Mouse (Mus musculus) heart, postnatal 4 days (tissue): Measurements from ENCODE around the gene 4933405L10Rik. TPM values are rescaled to one million over a fixed set of nuclear protein-coding genes. Genes with fewer than 3 reads are reported as not detected.

Experiments
- DNase-seq: peaks from one replicate; pipeline ENCODE4 v3.0.0; 2021
- total RNA-seq, 2 experiments: library from RNA; stranded (reverse); gene quantifications; 2 replicates each; pipeline ENCODE4 v1.2.3; 2021

Gene 4933405L10Rik
- total RNA-seq, 2 experiments from 2014 or later = not detected

GRCm38 (mm10) chr8:105757796-105758276, 50.4 kb downstream of the 4933405L10Rik start:
- DNase-seq = no peak

GRCm38 (mm10) chr8:105758277-105759108, 51.0 kb downstream of the 4933405L10Rik start, which contains the start of gene Gfod2:
Gene Gfod2 (minus strand): TSS chr8:105758664.
- peak; percentile 99 for DNase-seq

Other genes starting within 250 kb of the 4933405L10Rik start
- gene Tppp3, start 236.1 kb upstream of the 4933405L10Rik start, total RNA-seq = 10 to 100 TPM; 44.4 to 46.1 TPM
- 10 to 100 TPM; 14.6 to 15.9 TPM for gene Zdhhc1, start 210.8 kb upstream of the 4933405L10Rik start, total RNA-seq
- gene Hsd11b2, start 188.9 kb upstream of the 4933405L10Rik start, total RNA-seq = under 1 TPM; 0.43 to 0.52 TPM
- gene Atp6v0d1, start 141.6 kb upstream of the 4933405L10Rik start, total RNA-seq = 10 to 100 TPM; 58.2 to 59.5 TPM
- gene Ripor1, start 102.4 kb upstream of the 4933405L10Rik start, total RNA-seq = 10 to 100 TPM; 51.1 to 51.5 TPM
- 10 to 100 TPM; 59.1 to 63.2 TPM for gene Ctcf, start 71.1 kb upstream of the 4933405L10Rik start, total RNA-seq
- not detected for gene Agrp, start 70.3 kb upstream of the 4933405L10Rik start, total RNA-seq
- under 1 TPM; 0.41 TPM for gene Carmil2, start 21.4 kb upstream of the 4933405L10Rik start, total RNA-seq
- 10 to 100 TPM; 23.0 to 25.6 TPM for gene Acd, start 6.6 kb upstream of the 4933405L10Rik start, total RNA-seq
- gene Pard6a, start 6.5 kb upstream of the 4933405L10Rik start, total RNA-seq = 1 to 10 TPM; 5.9 to 6.2 TPM
- gene Enkd1, start 555 bp downstream of the 4933405L10Rik start, total RNA-seq = 1 to 10 TPM; 5.4 to 6.8 TPM
- gene Gfod2, start 51.0 kb downstream of the 4933405L10Rik start, total RNA-seq = 1 to 10 TPM; 4.6 to 4.9 TPM
- gene Ranbp10, start 119.7 kb downstream of the 4933405L10Rik start, total RNA-seq = 10 to 100 TPM; 22.3 to 23.1 TPM
- not detected for gene Tsnaxip1, start 120.1 kb downstream of the 4933405L10Rik start, total RNA-seq
- gene Cenpt, start 145.6 kb downstream of the 4933405L10Rik start, total RNA-seq = 10 to 100 TPM; 16.8 to 18.4 TPM
- gene Thap11, start 147.5 kb downstream of the 4933405L10Rik start, total RNA-seq = 10 to 100 TPM; 26.4 to 29.3 TPM
- 10 to 100 TPM; 44.7 to 45.7 TPM for gene Nutf2, start 152.9 kb downstream of the 4933405L10Rik start, total RNA-seq
- gene Edc4, start 173.2 kb downstream of the 4933405L10Rik start, total RNA-seq = 10 to 100 TPM; 34.0 to 34.8 TPM
- gene Nrn1l, start 185.9 kb downstream of the 4933405L10Rik start, total RNA-seq = not detected
- gene Pskh1, start 192.8 kb downstream of the 4933405L10Rik start, total RNA-seq = 10 to 100 TPM; 21.7 to 24.3 TPM
- under 1 TPM in 1 of 2 experiments, not detected in 1; 0.32 TPM for gene Ctrl, start 226.2 kb downstream of the 4933405L10Rik start, total RNA-seq
- 10 to 100 TPM; 85.4 to 94.0 TPM for gene Psmb10, start 230.8 kb downstream of the 4933405L10Rik start, total RNA-seq
- gene Lcat, start 235.7 kb downstream of the 4933405L10Rik start, total RNA-seq = 1 to 10 TPM; 1.4 to 1.7 TPM